ENCODE assay signal across 18 mouse cellular contexts in the genomic region with DNA sequence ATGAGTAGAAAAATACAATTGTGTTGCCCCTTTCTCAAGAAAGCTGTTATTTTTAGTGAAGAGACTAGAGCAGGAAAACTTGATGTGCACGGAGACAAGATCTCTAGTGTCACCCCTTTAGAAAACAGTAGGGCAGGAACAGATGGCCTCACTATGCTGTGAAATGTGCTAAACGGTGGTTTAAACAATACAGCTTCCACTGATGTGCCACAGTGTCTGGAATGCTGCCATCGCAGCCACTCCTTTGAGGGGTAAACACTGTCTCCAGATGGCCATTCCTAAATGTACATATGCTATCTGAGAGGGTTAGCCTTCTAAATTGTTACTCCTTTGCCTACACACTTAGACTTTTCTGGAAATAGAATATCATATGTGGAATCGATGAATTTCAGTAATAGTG.
DNase-seq lines count a peak whose midpoint lies in the region; ATAC-seq and TF ChIP-seq lines count a peak whose summit lies in the region.
"Had no signal": no experiment of that assay in that cellular context is flagged by ENCODE, and none has a peak within 500 bp of the region (broad histone marks: within the 10 kb centered on the region; RNA-seq: fewer than 3 reads in every experiment).

No protein-coding gene starts in this region.

- no peak overlapping the region for H3K27ac ChIP-seq in hindbrain, embryonic 13.5 days
- H3K27ac ChIP-seq in hindbrain, embryonic 10.5 days, result no peak overlapping the region
- H3K27ac ChIP-seq in neural tube, embryonic 14.5 days (ENCODE audit: low read depth, low read length), result no peak overlapping the region
- no peak overlapping the region for H3K27ac ChIP-seq in neural tube, embryonic 15.5 days (replicated peaks)
- H3K27ac ChIP-seq in thymus, adult 2 months (ENCODE audit: control insufficient read depth, insufficient read depth, low read length), result no peak overlapping the region
- H3K27ac ChIP-seq: liver, embryonic 14.5 days; midbrain, embryonic 15.5 days; neural tube, embryonic 12.5 days had no signal

- ATAC-seq in hindbrain, embryonic 13.5 days (ENCODE audit: low FRiP score), result peak; percentile 75; the same call in 1 of the 2 replicates
- ATAC-seq in neural tube, embryonic 14.5 days (ENCODE audit: low read depth), result peak; percentile 56; the same call in 1 of the 2 replicates
- no peak for ATAC-seq in neural tube, embryonic 15.5 days (ENCODE audit: low FRiP score)
- ATAC-seq: activated CD4-positive, CD25-positive, alpha-beta regulatory T cell, adult 4 months; intestine, postnatal 0 days; midbrain, embryonic 15.5 days had no signal

- H3K27me3 ChIP-seq in hindbrain, embryonic 13.5 days, result no peaks in the 10 kb centered on the region
- H3K27me3 ChIP-seq in hindbrain, embryonic 10.5 days (ENCODE audit: insufficient read depth, poor library complexity, severe bottlenecking), result no peaks in the 10 kb centered on the region
- no peaks in the 10 kb centered on the region for H3K27me3 ChIP-seq in neural tube, embryonic 14.5 days (ENCODE audit: control insufficient read depth, insufficient read depth, low read length)
- H3K27me3 ChIP-seq in neural tube, embryonic 15.5 days (replicated peaks), result no peaks in the 10 kb centered on the region
- no peaks in the 10 kb centered on the region for H3K27me3 ChIP-seq in thymus, adult 2 months (ENCODE audit: control insufficient read depth, insufficient read depth, low read length)
- H3K27me3 ChIP-seq: midbrain, embryonic 15.5 days; neural tube, embryonic 12.5 days had no signal

- no peak overlapping the region for H3K4me3 ChIP-seq in hindbrain, embryonic 13.5 days
- H3K4me3 ChIP-seq in hindbrain, embryonic 10.5 days, result no peak overlapping the region
- H3K4me3 ChIP-seq in neural tube, embryonic 14.5 days (ENCODE audit: low read depth, low read length), result no peak overlapping the region
- H3K4me3 ChIP-seq in neural tube, embryonic 15.5 days (replicated peaks), result no peak overlapping the region
- H3K4me3 ChIP-seq in thymus, adult 2 months (ENCODE audit: control insufficient read depth, insufficient read depth, low read length), result no peak overlapping the region
- H3K4me3 ChIP-seq: erythroblast, embryonic 14.5 days; midbrain, embryonic 15.5 days; neural tube, embryonic 12.5 days had no signal

- no peak for TF ChIP-seq POLR2A in thymus, adult 2 months (IDR thresholded peaks at IDR 0.05; ENCODE audit: control insufficient read depth, extremely low read depth, insufficient read depth, low read length, poor library complexity)

- no peak for TF ChIP-seq CTCF in thymus, adult 2 months (IDR thresholded peaks at IDR 0.05; ENCODE audit: borderline replicate concordance, control insufficient read depth, extremely low read depth, insufficient read depth, low read length, poor library complexity)

- H3K9ac ChIP-seq in hindbrain, embryonic 13.5 days, result no peak overlapping the region
- H3K9ac ChIP-seq in neural tube, embryonic 14.5 days (replicated peaks; ENCODE audit: low read depth, low read length), result no peak overlapping the region
- no peak overlapping the region for H3K9ac ChIP-seq in neural tube, embryonic 15.5 days (replicated peaks)
- H3K9ac ChIP-seq: liver, embryonic 14.5 days; midbrain, embryonic 15.5 days; neural tube, embryonic 12.5 days had no signal

- no peak overlapping the region for H3K4me2 ChIP-seq in hindbrain, embryonic 13.5 days
- no peak overlapping the region for H3K4me2 ChIP-seq in neural tube, embryonic 14.5 days (ENCODE audit: low read depth, low read length)
- H3K4me2 ChIP-seq in neural tube, embryonic 15.5 days, result no peak overlapping the region
- H3K4me2 ChIP-seq: midbrain, embryonic 15.5 days; neural tube, embryonic 12.5 days had no signal

- H3K4me1 ChIP-seq in hindbrain, embryonic 13.5 days (replicated peaks), result no peaks in the 10 kb centered on the region
- no peaks in the 10 kb centered on the region for H3K4me1 ChIP-seq in hindbrain, embryonic 10.5 days (replicated peaks)
- H3K4me1 ChIP-seq in neural tube, embryonic 14.5 days (ENCODE audit: control insufficient read depth, insufficient read depth, low read length), result no peaks in the 10 kb centered on the region
- H3K4me1 ChIP-seq in neural tube, embryonic 15.5 days, result no peaks in the 10 kb centered on the region
- H3K4me1 ChIP-seq in thymus, adult 2 months (replicated peaks; ENCODE audit: control insufficient read depth, insufficient read depth, low read length), result no peaks in the 10 kb centered on the region
- H3K4me1 ChIP-seq: midbrain, embryonic 15.5 days; neural tube, embryonic 12.5 days had no signal

- no peaks in the 10 kb centered on the region for H3K36me3 ChIP-seq in hindbrain, embryonic 13.5 days
- no peaks in the 10 kb centered on the region for H3K36me3 ChIP-seq in hindbrain, embryonic 10.5 days
- H3K36me3 ChIP-seq in neural tube, embryonic 14.5 days (ENCODE audit: control insufficient read depth, insufficient read depth, low read length), result no peaks in the 10 kb centered on the region
- H3K36me3 ChIP-seq in neural tube, embryonic 15.5 days, result no peaks in the 10 kb centered on the region
- no peaks in the 10 kb centered on the region for H3K36me3 ChIP-seq in thymus, adult 2 months (ENCODE audit: control insufficient read depth, insufficient read depth, low read length)
- H3K36me3 ChIP-seq: midbrain, embryonic 15.5 days; neural tube, embryonic 12.5 days had no signal

- H3K9me3 ChIP-seq in hindbrain, embryonic 13.5 days, result no peaks in the 10 kb centered on the region
- no peaks in the 10 kb centered on the region for H3K9me3 ChIP-seq in hindbrain, embryonic 10.5 days
- no peaks in the 10 kb centered on the region for H3K9me3 ChIP-seq in neural tube, embryonic 14.5 days (ENCODE audit: control insufficient read depth, low read length)
- H3K9me3 ChIP-seq in neural tube, embryonic 15.5 days (replicated peaks), result no peaks in the 10 kb centered on the region
- H3K9me3 ChIP-seq: midbrain, embryonic 15.5 days; neural tube, embryonic 12.5 days had no signal

- 65% methylated on average over 4 of the region's 4 CpGs for WGBS in hindbrain, embryonic 13.5 days
- 76% methylated on average over 4 of the region's 4 CpGs for WGBS in hindbrain, embryonic 10.5 days
- WGBS in neural tube, embryonic 14.5 days, result 63% methylated on average over 4 of the region's 4 CpGs
- WGBS in neural tube, embryonic 15.5 days, result 58% methylated on average over 4 of the region's 4 CpGs
- WGBS in thymus, adult 2 months, result 80% methylated on average over 4 of the region's 4 CpGs

- intact Hi-C loops in left cerebral cortex, postnatal 4 days (cut with DNase I), result no loop called here

- DNase-seq in hindbrain, embryonic 10.5 days (ENCODE audit: low spot score), result no peak
- DNase-seq in left cerebral cortex, postnatal 4 days, result peak; percentile 70
- no peak for DNase-seq in thymus, adult 2 months
- no peak for DNase-seq in liver
- DNase-seq: cerebellum, adult 2 months; gastrocnemius, postnatal 10 days; heart, postnatal 36 days; kidney, postnatal 25 days; lung, postnatal 36 days had no signal
